Mouse (Mus musculus): ENCODE measurements around the gene Sectm1a.
"Not testable (repeated sequence)": the region's sequence is repeated elsewhere in the genome, so short reads cannot be mapped to it uniquely, and the experiment has no call there.

Sectm1a gene

GRCm38 (mm10) chr11:121047826-121048399 lies 33.1 kb downstream of the Sectm1a start:
- no peak for DNase-seq (ENCODE audit: low spot score)

- no peak for DNase-seq (ENCODE audit: low spot score)
These were observed 35.7 kb downstream of the Sectm1a start for GRCm38 (mm10) chr11:121045286-121045685.

GRCm38 (mm10) chr11:121043025-121043424 lies 38.0 kb downstream of the Sectm1a start:
- not testable (repeated sequence) for DNase-seq (ENCODE audit: low spot score)

GRCm38 (mm10) chr11:121042480-121042879 lies 38.5 kb downstream of the Sectm1a start:
- DNase-seq (ENCODE audit: low spot score), result no peak

- no peak for DNase-seq (ENCODE audit: low spot score)
These were observed 39.4 kb downstream of the Sectm1a start for GRCm38 (mm10) chr11:121041636-121042035.

GRCm38 (mm10) chr11:121041212-121041611 lies 39.8 kb downstream of the Sectm1a start:
- peak; percentile 83 for DNase-seq (ENCODE audit: low spot score)

- no peak for DNase-seq (ENCODE audit: low spot score)
These were observed 41.7 kb downstream of the Sectm1a start, which contains the start of gene Cd7 for GRCm38 (mm10) chr11:121039302-121039701. Cd7 (minus strand) TSS chr11:121039418.

- DNase-seq (ENCODE audit: low spot score), result no peak
These were observed 42.4 kb downstream of the Sectm1a start for GRCm38 (mm10) chr11:121038366-121039240.

- no peak for DNase-seq (ENCODE audit: low spot score)
These were observed 47.9 kb downstream of the Sectm1a start for GRCm38 (mm10) chr11:121033118-121033517.

GRCm38 (mm10) chr11:121027259-121027658 lies 53.8 kb downstream of the Sectm1a start:
- no peak for DNase-seq (ENCODE audit: low spot score)

GRCm38 (mm10) chr11:121024163-121024562 lies 56.9 kb downstream of the Sectm1a start:
- DNase-seq (ENCODE audit: low spot score), result no peak

GRCm38 (mm10) chr11:121019501-121019900 lies 61.5 kb downstream of the Sectm1a start:
- no peak for DNase-seq (ENCODE audit: low spot score)

GRCm38 (mm10) chr11:121017703-121018102 lies 63.3 kb downstream of the Sectm1a start:
- DNase-seq (ENCODE audit: low spot score), result peak; percentile 52

Measured in ovary, postnatal 14 days (tissue).